27 mouse cellular contexts compared by ENCODE assay signal in the genomic region with DNA sequence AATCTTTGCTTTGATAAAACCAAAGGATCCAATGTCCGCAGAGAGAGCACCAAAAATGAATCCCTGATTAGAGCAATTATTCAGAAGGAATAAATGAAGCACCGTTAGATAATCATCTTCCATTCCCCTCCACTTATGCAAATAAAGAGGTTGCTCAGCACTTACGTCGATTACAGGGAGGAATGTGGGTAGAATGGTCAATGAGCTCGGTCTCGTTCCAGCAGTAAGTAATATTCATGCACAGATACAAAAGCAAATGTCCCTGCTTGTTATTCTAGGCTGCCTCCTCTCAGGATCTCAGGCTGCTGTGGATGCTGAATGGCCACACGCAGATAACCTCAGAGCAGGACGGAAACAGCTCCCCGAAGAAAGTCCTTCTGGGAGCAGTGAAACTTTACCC. TPM values are rescaled to one million over a fixed set of nuclear protein-coding genes. Genes with fewer than 3 reads are reported as not detected.
"Had no signal": no experiment of that assay in that cellular context is flagged by ENCODE, and none has a peak within 500 bp of the region (broad histone marks: within the 10 kb centered on the region; RNA-seq: fewer than 3 reads in every experiment).

No protein-coding gene starts in this region.

- H3K9ac ChIP-seq: heart, embryonic 13.5 days; heart, embryonic 15.5 days; hindbrain, embryonic 13.5 days; hindbrain, embryonic 15.5 days; kidney, embryonic 15.5 days; limb, embryonic 13.5 days; limb, embryonic 15.5 days; liver, embryonic 12.5 days; liver, embryonic 14.5 days had no signal

- H3K36me3 ChIP-seq: heart, embryonic 13.5 days; heart, embryonic 15.5 days; hindbrain, embryonic 13.5 days; hindbrain, embryonic 15.5 days; kidney, embryonic 15.5 days; limb, embryonic 13.5 days; limb, embryonic 15.5 days; liver, embryonic 12.5 days had no signal

- H3K4me1 ChIP-seq: heart, embryonic 13.5 days; heart, embryonic 15.5 days; hindbrain, embryonic 13.5 days; hindbrain, embryonic 15.5 days; kidney, embryonic 15.5 days; limb, embryonic 13.5 days; limb, embryonic 15.5 days; liver, embryonic 12.5 days had no signal

- DNase-seq: gastrocnemius, postnatal 14 days; gastrocnemius, postnatal 36 days; heart, adult 18-20 months; heart, postnatal 14 days; heart, postnatal 36 days; kidney, adult 11 months; kidney, adult 2 months; kidney, adult 9 months; kidney, postnatal 14 days; kidney, postnatal 36 days; layer of hippocampus, adult 9-11 months; layer of hippocampus, postnatal 36 days; left cerebral cortex, postnatal 4 days had no signal

- H3K9me3 ChIP-seq: heart, embryonic 13.5 days; heart, embryonic 15.5 days; hindbrain, embryonic 13.5 days; hindbrain, embryonic 15.5 days; kidney, embryonic 15.5 days; limb, embryonic 13.5 days; limb, embryonic 15.5 days; liver, embryonic 12.5 days had no signal

- H3K27ac ChIP-seq: heart, embryonic 13.5 days; heart, embryonic 15.5 days; hindbrain, embryonic 13.5 days; hindbrain, embryonic 15.5 days; hindbrain, postnatal 0 days; kidney, embryonic 15.5 days; kidney, postnatal 0 days; limb, embryonic 13.5 days; limb, embryonic 15.5 days; liver, embryonic 12.5 days; liver, embryonic 14.5 days had no signal

- H3K4me3 ChIP-seq: heart, embryonic 13.5 days; heart, embryonic 15.5 days; hindbrain, embryonic 13.5 days; hindbrain, embryonic 15.5 days; kidney, embryonic 15.5 days; limb, embryonic 13.5 days; limb, embryonic 15.5 days; liver, embryonic 12.5 days had no signal

- ATAC-seq: hindbrain, postnatal 0 days; intestine, embryonic 16.5 days; liver, embryonic 12.5 days had no signal

- H3K4me2 ChIP-seq: heart, embryonic 11.5 days; heart, embryonic 13.5 days; heart, embryonic 15.5 days; hindbrain, embryonic 13.5 days; hindbrain, embryonic 15.5 days; kidney, embryonic 15.5 days; limb, embryonic 13.5 days; limb, embryonic 15.5 days; liver, embryonic 12.5 days had no signal

- H3K27me3 ChIP-seq: heart, embryonic 13.5 days; heart, embryonic 15.5 days; hindbrain, embryonic 13.5 days; hindbrain, embryonic 15.5 days; kidney, embryonic 15.5 days; limb, embryonic 13.5 days; limb, embryonic 15.5 days; liver, embryonic 12.5 days had no signal

RNA-seq across cellular contexts. Expression of gene Rbm46, which starts 51.1 kb away (rescaled TPM):
- polyA plus RNA-seq: liver, adult 2 months had no signal
